Mouse (Mus musculus): ENCODE results near the gene Mlc1.

GRCm38 (mm10) chr15:89007781-89008180, 29.0 kb upstream of the Mlc1 start:
- TF ChIP-seq CTCF (IDR thresholded peaks at IDR 0.05; ENCODE audit: low read depth) (no peak), EP300 (IDR thresholded peaks at IDR 0.05; ENCODE audit: low read depth) (no peak)

Measured in heart, postnatal 0 days (tissue).